Comparison of ENCODE assay signal across 31 mouse cellular contexts in genomic region chr10:127391774-127392173, GRCm38 (mm10). TPM values are rescaled to one million over a fixed set of nuclear protein-coding genes. Genes with fewer than 3 reads are reported as not detected.
A peak's percentile ranks its signal among the peaks of the same experiment; 100 is the strongest.
DNase-seq lines count a peak whose midpoint lies in the region; ATAC-seq and TF ChIP-seq lines count a peak whose summit lies in the region.
"Had no signal": no experiment of that assay in that cellular context is flagged by ENCODE, and none has a peak within 500 bp of the region (broad histone marks: within the 10 kb centered on the region; RNA-seq: fewer than 3 reads in every experiment).

No protein-coding gene starts in this region.

- no peak for ATAC-seq in kidney, postnatal 0 days (replicated peaks; ENCODE audit: low FRiP score, low read depth)
- ATAC-seq in kidney, embryonic 14.5 days (ENCODE audit: low FRiP score, low TSS enrichment): no peak
- no peak for ATAC-seq in Patski
- no peak for ATAC-seq in stomach, postnatal 0 days (ENCODE audit: low FRiP score, low TSS enrichment)
- ATAC-seq in inflammation-experienced regulatory T-cells, adult 6 months: no peak
- ATAC-seq: forebrain, embryonic 16.5 days had no signal

- peaks cover 13% of the 10 kb centered on the region; the same call in 1 of the 2 replicates for H3K36me3 ChIP-seq in kidney, postnatal 0 days (ENCODE audit: insufficient read depth, low read length)
- H3K36me3 ChIP-seq in kidney, embryonic 14.5 days (ENCODE audit: control insufficient read depth, insufficient read depth, low read length): peaks cover 20% of the 10 kb centered on the region
- H3K36me3 ChIP-seq in stomach, postnatal 0 days (ENCODE audit: control insufficient read depth, insufficient read depth, low read length): peaks cover 7% of the 10 kb centered on the region; the same call in 1 of the 2 replicates

- H3K27me3 ChIP-seq in kidney, postnatal 0 days (ENCODE audit: insufficient read depth, low read length): no peaks in the 10 kb centered on the region
- no peaks in the 10 kb centered on the region for H3K27me3 ChIP-seq in kidney, embryonic 14.5 days (ENCODE audit: control insufficient read depth, insufficient read depth, low read length)
- no peaks in the 10 kb centered on the region for H3K27me3 ChIP-seq in Patski
- H3K27me3 ChIP-seq in stomach, postnatal 0 days (ENCODE audit: control insufficient read depth, insufficient read depth, low read length): no peaks in the 10 kb centered on the region
- H3K27me3 ChIP-seq: embryonic facial prominence, embryonic 15.5 days; hindbrain, embryonic 13.5 days; kidney, embryonic 15.5 days; liver, embryonic 15.5 days; neural tube, embryonic 15.5 days had no signal

- no peak for DNase-seq in kidney, postnatal 0 days (ENCODE audit: low spot score)
- DNase-seq in thymus, postnatal 4 days: peak; percentile 22
- no peak for DNase-seq in thymus, adult 18-20 months
- DNase-seq in Patski (ENCODE audit: low read depth, low spot score): no peak
- DNase-seq in stomach, postnatal 0 days (ENCODE audit: low spot score): no peak
- DNase-seq in adrenal gland, adult 2 months: no peak
- DNase-seq: adrenal gland, postnatal 14 days; cerebellum, adult 8-10 months; cerebellum, postnatal 36 days; gastrocnemius, postnatal 25 days; heart, adult 18-20 months; lung, postnatal 4 days had no signal

- POLR2A ChIA-PET in Patski (lab: Charles Lee): no interaction called here

- CTCF ChIA-PET in Patski (lab: Charles Lee): no interaction called here

- H3K4me2 ChIP-seq in kidney, postnatal 0 days (ENCODE audit: low read length): no peak overlapping the region
- no peak overlapping the region for H3K4me2 ChIP-seq in kidney, embryonic 14.5 days (replicated peaks; ENCODE audit: low read depth, low read length)
- no peak overlapping the region for H3K4me2 ChIP-seq in stomach, postnatal 0 days (replicated peaks; ENCODE audit: low read depth)
- H3K4me2 ChIP-seq: embryonic facial prominence, embryonic 15.5 days; hindbrain, embryonic 13.5 days; kidney, embryonic 15.5 days; liver, embryonic 15.5 days; neural tube, embryonic 15.5 days had no signal

- H3K9me3 ChIP-seq in kidney, postnatal 0 days (replicated peaks; ENCODE audit: low read length): no peaks in the 10 kb centered on the region
- H3K9me3 ChIP-seq in kidney, embryonic 14.5 days (ENCODE audit: control insufficient read depth, low read length): no peaks in the 10 kb centered on the region
- H3K9me3 ChIP-seq in stomach, postnatal 0 days (ENCODE audit: control insufficient read depth, low read length): no peaks in the 10 kb centered on the region
- H3K9me3 ChIP-seq: embryonic facial prominence, embryonic 15.5 days; G1E; hindbrain, embryonic 13.5 days; kidney, embryonic 15.5 days; liver, embryonic 15.5 days; midbrain, embryonic 10.5 days; neural tube, embryonic 15.5 days had no signal

- no peak overlapping the region for H3K27ac ChIP-seq in kidney, postnatal 0 days
- H3K27ac ChIP-seq in kidney, embryonic 14.5 days (ENCODE audit: low read depth, low read length): no peak overlapping the region
- H3K27ac ChIP-seq in stomach, postnatal 0 days (replicated peaks): no peak overlapping the region
- H3K27ac ChIP-seq: embryonic facial prominence, embryonic 15.5 days; hindbrain, embryonic 13.5 days; kidney, embryonic 15.5 days; liver, embryonic 15.5 days; midbrain, embryonic 10.5 days; neural tube, embryonic 15.5 days had no signal

- H3K4me1 ChIP-seq in kidney, postnatal 0 days (replicated peaks; ENCODE audit: insufficient read depth, low read length): no peaks in the 10 kb centered on the region
- H3K4me1 ChIP-seq in kidney, embryonic 14.5 days (ENCODE audit: control insufficient read depth, insufficient read depth, low read length): no peaks in the 10 kb centered on the region
- no peaks in the 10 kb centered on the region for H3K4me1 ChIP-seq in stomach, postnatal 0 days (replicated peaks; ENCODE audit: control insufficient read depth, insufficient read depth)
- H3K4me1 ChIP-seq: embryonic facial prominence, embryonic 15.5 days; hindbrain, embryonic 13.5 days; kidney, embryonic 15.5 days; liver, embryonic 15.5 days; midbrain, embryonic 10.5 days had no signal

- no peak overlapping the region for H3K9ac ChIP-seq in kidney, postnatal 0 days (ENCODE audit: low read depth, low read length)
- no peak overlapping the region for H3K9ac ChIP-seq in kidney, embryonic 14.5 days (ENCODE audit: low read depth, low read length)
- H3K9ac ChIP-seq in stomach, postnatal 0 days (ENCODE audit: low read length): no peak overlapping the region
- H3K9ac ChIP-seq: embryonic facial prominence, embryonic 15.5 days; hindbrain, embryonic 13.5 days; kidney, embryonic 15.5 days; liver, embryonic 15.5 days; neural tube, embryonic 15.5 days had no signal

- in situ Hi-C loops in Patski (cut with MboI; ENCODE audit: low pct_unique_long_range_greater_than_20kb): no loop called here

- H3K4me3 ChIP-seq in kidney, postnatal 0 days (replicated peaks; ENCODE audit: low read depth, low read length): no peak overlapping the region
- no peak overlapping the region for H3K4me3 ChIP-seq in kidney, embryonic 14.5 days (ENCODE audit: low read length)
- no peak overlapping the region for H3K4me3 ChIP-seq in stomach, postnatal 0 days (ENCODE audit: low read depth, low read length)
- H3K4me3 ChIP-seq: embryonic facial prominence, embryonic 15.5 days; hindbrain, embryonic 13.5 days; kidney, embryonic 15.5 days; liver, embryonic 15.5 days; midbrain, embryonic 10.5 days; neural tube, embryonic 15.5 days had no signal

- peak; percentile 20; the same call in 1 of the 2 replicates for TF ChIP-seq CTCF in kidney, postnatal 0 days (IDR thresholded peaks at IDR 0.05; ENCODE audit: low read depth)
- TF ChIP-seq CTCF in Patski (IDR thresholded peaks at IDR 0.05): peak; percentile 41
- peak; percentile 32; the same call in 1 of the 2 replicates for TF ChIP-seq CTCF in stomach, postnatal 0 days (IDR thresholded peaks at IDR 0.05; ENCODE audit: low read depth)

- 83% methylated on average over 6 of the region's 6 CpGs for WGBS in kidney, postnatal 0 days
- WGBS in kidney, embryonic 14.5 days: 89% methylated on average over 6 of the region's 6 CpGs
- 82% methylated on average over 6 of the region's 6 CpGs for WGBS in stomach, postnatal 0 days

- TF ChIP-seq EP300 in stomach, postnatal 0 days (optimal IDR thresholded peaks at IDR 0.05): no peak

RNA-seq across cellular contexts. Expression of gene R3hdm2, which starts 11.6 kb away (rescaled TPM):
- polyA plus RNA-seq in kidney, postnatal 0 days (2015; fragmentation: Nextera tagmentation; extraction: Ambion mirVana): 33.1 and 34.4 TPM in 2 replicates
- polyA plus RNA-seq in kidney, embryonic 14.5 days (2014; fragmentation: Nextera tagmentation; extraction: Ambion mirVana): 36.6 and 37.9 TPM in 2 replicates
- 98.4 TPM for polyA plus RNA-seq in Patski (2021)
- polyA plus RNA-seq in stomach, postnatal 0 days (2015; fragmentation: Nextera tagmentation; extraction: Ambion mirVana): 14.3 and 17.6 TPM in 2 replicates
- 10 to 100 TPM; 11.8 to 17.6 (median 12.0) TPM for polyA plus RNA-seq in inflammation-experienced regulatory T-cells, adult 6 months (2017; shearing (Covaris generic))
- total RNA-seq in adrenal gland, adult 2 months (2021): 100 to 1,000 TPM; 116 to 127 TPM
- polyA plus RNA-seq in adrenal gland, adult 2 months (2012; rRNA removed): 182 and 274 TPM in 2 replicates

RNA-seq across cellular contexts. Expression of gene Inhbc, which starts 21.5 kb away (rescaled TPM):
- polyA plus RNA-seq in kidney, postnatal 0 days (2015; fragmentation: Nextera tagmentation; extraction: Ambion mirVana): 0.14 and 0.23 TPM in 2 replicates
- polyA plus RNA-seq in kidney, embryonic 14.5 days (2014; fragmentation: Nextera tagmentation; extraction: Ambion mirVana): 0.10 and 0.22 TPM in 2 replicates
- not detected for polyA plus RNA-seq in Patski (2021)
- polyA plus RNA-seq in stomach, postnatal 0 days (2015; fragmentation: Nextera tagmentation; extraction: Ambion mirVana): 0.15 TPM in 1 of 2 replicates, not detected in the other
- polyA plus RNA-seq in inflammation-experienced regulatory T-cells, adult 6 months (2017; shearing (Covaris generic)): not detected
- under 1 TPM in 1 of 2 experiments, not detected in 1; 0.20 TPM for total RNA-seq in adrenal gland, adult 2 months (2021)
- polyA plus RNA-seq in adrenal gland, adult 2 months (2012; rRNA removed): 0.08 TPM in 1 of 2 replicates, not detected in the other
- total RNA-seq: gastrocnemius, postnatal 25 days; heart, adult 18-20 months; heart, postnatal 25 days; layer of hippocampus, postnatal 14 days; left cerebral cortex, postnatal 10 days; midbrain, postnatal 0 days had no signal
- polyA plus RNA-seq: brain, embryonic 14.5 days; embryonic facial prominence, embryonic 15.5 days; forebrain, embryonic 16.5 days; G1E; heart, embryonic 14.5 days; intestine, embryonic 14.5 days; large intestine, adult 2 months; lung, embryonic 16.5 days; midbrain, embryonic 10.5 days; midbrain, postnatal 0 days; neural tube, embryonic 15.5 days had no signal

RNA-seq across cellular contexts. Expression of gene Inhbe, which starts 37.6 kb away (rescaled TPM):
- polyA plus RNA-seq in kidney, postnatal 0 days (2015; fragmentation: Nextera tagmentation; extraction: Ambion mirVana): not detected in 2 replicates
- polyA plus RNA-seq in kidney, embryonic 14.5 days (2014; fragmentation: Nextera tagmentation; extraction: Ambion mirVana): 0.07 and 0.08 TPM in 2 replicates
- 0.01 TPM for polyA plus RNA-seq in Patski (2021)
- polyA plus RNA-seq in stomach, postnatal 0 days (2015; fragmentation: Nextera tagmentation; extraction: Ambion mirVana): 0.02 and 0.12 TPM in 2 replicates
- not detected for polyA plus RNA-seq in inflammation-experienced regulatory T-cells, adult 6 months (2017; shearing (Covaris generic))
- total RNA-seq in adrenal gland, adult 2 months (2021): not detected
- polyA plus RNA-seq in adrenal gland, adult 2 months (2012; rRNA removed): 0.01 and 0.02 TPM in 2 replicates
- total RNA-seq: gastrocnemius, postnatal 25 days; heart, adult 18-20 months; heart, postnatal 25 days; midbrain, postnatal 0 days had no signal
- polyA plus RNA-seq: brain, embryonic 14.5 days; forebrain, embryonic 16.5 days; heart, embryonic 14.5 days; hindbrain, embryonic 13.5 days; intestine, embryonic 14.5 days; kidney, embryonic 15.5 days; large intestine, adult 2 months; lung, embryonic 16.5 days; midbrain, postnatal 0 days; neural tube, embryonic 15.5 days had no signal

RNA-seq across cellular contexts. Expression of gene Gli1, which starts 50.0 kb away (rescaled TPM):
- 3.3 and 4.1 TPM in 2 replicates for polyA plus RNA-seq in kidney, postnatal 0 days (2015; fragmentation: Nextera tagmentation; extraction: Ambion mirVana)
- polyA plus RNA-seq in kidney, embryonic 14.5 days (2014; fragmentation: Nextera tagmentation; extraction: Ambion mirVana): 8.2 and 9.2 TPM in 2 replicates
- polyA plus RNA-seq in Patski (2021): 0.23 TPM
- 2.3 and 2.4 TPM in 2 replicates for polyA plus RNA-seq in stomach, postnatal 0 days (2015; fragmentation: Nextera tagmentation; extraction: Ambion mirVana)
- polyA plus RNA-seq in inflammation-experienced regulatory T-cells, adult 6 months (2017; shearing (Covaris generic)): under 1 TPM in 2 of 3 experiments, not detected in 1; 0.49 to 0.56 TPM
- total RNA-seq in adrenal gland, adult 2 months (2021): 1 to 10 TPM; 2.6 to 5.0 TPM
- polyA plus RNA-seq in adrenal gland, adult 2 months (2012; rRNA removed): 9.1 and 10.2 TPM in 2 replicates
